Mouse (Mus musculus) kidney, embryonic 14.5 days (tissue): Measurements from ENCODE around the gene Slf2. TPM values are rescaled to one million over a fixed set of nuclear protein-coding genes. Genes with fewer than 3 reads are reported as not detected.

Source experiments
- ATAC-seq: fragments of 200-750 bp; cut with Nextera tagmentation; 2 replicates; pipeline ENCODE4 v1.8.0; 2017; ENCODE audit warnings: moderate number of reproducible peaks, mild to moderate bottlenecking, moderate TSS enrichment, moderate library complexity; ENCODE audit not compliant: low FRiP score, low TSS enrichment
- H3K27ac ChIP-seq: fragments of 300-500 bp; sonication (generic); 2 replicates; pipeline ENCODE4 v1.5.1; 2014; ENCODE audit warnings: low read depth, mild to moderate bottlenecking, low read length, moderate library complexity, mixed read lengths
- H3K27me3 ChIP-seq: fragments of 300-500 bp; sonication (generic); 2 replicates; pipeline ENCODE4 v1.6.1; 2014; ENCODE audit warnings: mild to moderate bottlenecking, low read length; ENCODE audit not compliant: control insufficient read depth, insufficient read depth
- H3K36me3 ChIP-seq: fragments of 300-500 bp; sonication (generic); 2 replicates; pipeline ENCODE4 v1.6.1; 2014; ENCODE audit warnings: low read length, mixed read lengths; ENCODE audit not compliant: control insufficient read depth, insufficient read depth
- H3K4me1 ChIP-seq: fragments of 300-500 bp; sonication (generic); 2 replicates; pipeline ENCODE4 v1.6.1; 2014; ENCODE audit warnings: low read length, mixed read lengths; ENCODE audit not compliant: control insufficient read depth, insufficient read depth
- H3K4me2 ChIP-seq: fragments of 300-500 bp; sonication (generic); replicated peaks from 2 replicates; pipeline ENCODE4 v1.6.1; 2014; ENCODE audit warnings: low read depth, mild to moderate bottlenecking, low read length
- H3K4me3 ChIP-seq: fragments of 300-500 bp; sonication (generic); 2 replicates; pipeline ENCODE4 v1.5.1; 2014; ENCODE audit warnings: mild to moderate bottlenecking, low read length
- H3K9ac ChIP-seq: fragments of 300-500 bp; sonication (generic); 2 replicates; pipeline ENCODE4 v1.6.1; 2014; ENCODE audit warnings: low read depth, mild to moderate bottlenecking, low read length, moderate library complexity
- H3K9me3 ChIP-seq: fragments of 300-500 bp; sonication (generic); 2 replicates; pipeline ENCODE4 v1.6.1; 2016; ENCODE audit warnings: low read length; ENCODE audit not compliant: control insufficient read depth
- WGBS: fragments of 180-500 bp; shearing (Covaris S2); extraction: QIAGEN DNeasy Blood & Tissue Kit; methylation state at CpG from one replicate; pipeline ENCODE4 v1.1.7; 2014; 5-methylcytosine and 5-hydroxymethylcytosine counted together
- polyA plus RNA-seq: library from polyadenylated mRNA; unstranded; fragments of >200 nt; fragmentation: Nextera tagmentation; extraction: Ambion mirVana; gene quantifications from 2 replicates; pipeline ENCODE4 v1.2.1, GENCODE M21; 2014

The Slf2 gene
- polyA plus RNA-seq, result 35.6 and 60.0 TPM in 2 replicates

GRCm38 (mm10) chr19:44930744-44931453, at the start of gene Slf2:
Gene Slf2, plus strand, starts transcription at chr19:44931151.
- H3K9me3 ChIP-seq, result no peaks in the 10 kb centered on the region
- peaks cover 17% of the 10 kb centered on the region for H3K4me1 ChIP-seq
- under 1% methylated on average over 55 of the region's 55 CpGs for WGBS
- peak within 1 kb of the TSS; percentile 92 for H3K27ac ChIP-seq
- H3K36me3 ChIP-seq, result peaks cover 17% of the 10 kb centered on the region
- H3K4me3 ChIP-seq, result peak within 1 kb of the TSS; percentile 91
- no peaks in the 10 kb centered on the region for H3K27me3 ChIP-seq
- peak; percentile 97 for ATAC-seq
- H3K4me2 ChIP-seq, result peak within 1 kb of the TSS; percentile 74
- H3K9ac ChIP-seq, result peak within 1 kb of the TSS; percentile 87

GRCm38 (mm10) chr19:44882552-44883024, 48.4 kb upstream of the Slf2 start:
- WGBS, result 2% methylated on average over 31 of the region's 31 CpGs
- H3K9me3 ChIP-seq, result no peaks in the 10 kb centered on the region
- H3K27ac ChIP-seq, result no peak overlapping the region
- H3K4me1 ChIP-seq, result peaks cover 17% of the 10 kb centered on the region; the same call in 1 of the 2 replicates
- H3K9ac ChIP-seq, result peak overlapping the region; percentile 58
- no peaks in the 10 kb centered on the region for H3K36me3 ChIP-seq
- H3K4me3 ChIP-seq, result peak overlapping the region; percentile 29
- peak overlapping the region; percentile 62 for H3K4me2 ChIP-seq
- peak; percentile 47 for ATAC-seq
- H3K27me3 ChIP-seq, result peaks cover 5% of the 10 kb centered on the region; the same call in 1 of the 2 replicates

- no peak overlapping the region for H3K27ac ChIP-seq
- H3K4me1 ChIP-seq, result peaks cover 17% of the 10 kb centered on the region
- H3K4me3 ChIP-seq, result no peak overlapping the region
- ATAC-seq, result peak; percentile 59; the same call in 1 of the 2 replicates
- peaks cover 5% of the 10 kb centered on the region; the same call in 1 of the 2 replicates for H3K27me3 ChIP-seq
- 13% methylated on average over 3 of the region's 3 CpGs for WGBS
- no peaks in the 10 kb centered on the region for H3K9me3 ChIP-seq
- H3K9ac ChIP-seq, result no peak overlapping the region
- no peaks in the 10 kb centered on the region for H3K36me3 ChIP-seq
- H3K4me2 ChIP-seq, result no peak overlapping the region
Observed at GRCm38 (mm10) chr19:44884331-44884730, 46.6 kb upstream of the Slf2 start.

GRCm38 (mm10) chr19:44886475-44886874, 44.5 kb upstream of the Slf2 start:
- Histone ChIP-seq H3K4me1 (peaks cover 30% of the 10 kb centered on the region), H3K27me3 (peaks cover 5% of the 10 kb centered on the region; the same call in 1 of the 2 replicates), H3K9ac (no peak overlapping the region), H3K27ac (no peak overlapping the region), H3K36me3 (no peaks in the 10 kb centered on the region), H3K9me3 (no peaks in the 10 kb centered on the region), H3K4me2 (no peak overlapping the region), H3K4me3 (no peak overlapping the region)
- 25% methylated on average over 3 of the region's 3 CpGs for WGBS
- ATAC-seq, result no peak

GRCm38 (mm10) chr19:44887679-44888235, 43.2 kb upstream of the Slf2 start:
- H3K4me1 ChIP-seq, result peaks cover 32% of the 10 kb centered on the region
- no peak for ATAC-seq
- H3K36me3 ChIP-seq, result no peaks in the 10 kb centered on the region
- no peak overlapping the region for H3K4me3 ChIP-seq
- H3K27me3 ChIP-seq, result peaks cover 5% of the 10 kb centered on the region; the same call in 1 of the 2 replicates
- no peak overlapping the region for H3K27ac ChIP-seq
- no peak overlapping the region for H3K4me2 ChIP-seq
- no peak overlapping the region for H3K9ac ChIP-seq
- WGBS, result 22% methylated on average over 7 of the region's 7 CpGs
- H3K9me3 ChIP-seq, result no peaks in the 10 kb centered on the region

GRCm38 (mm10) chr19:44889548-44889947, 41.4 kb upstream of the Slf2 start:
- peaks cover 5% of the 10 kb centered on the region; the same call in 1 of the 2 replicates for H3K27me3 ChIP-seq

GRCm38 (mm10) chr19:44891446-44891845, 39.5 kb upstream of the Slf2 start:
- no peak overlapping the region for H3K4me2 ChIP-seq
- WGBS, result 22% methylated on average over 15 of the region's 15 CpGs
- H3K4me1 ChIP-seq, result peaks cover 31% of the 10 kb centered on the region
- no peak overlapping the region for H3K9ac ChIP-seq
- H3K36me3 ChIP-seq, result no peaks in the 10 kb centered on the region
- H3K27ac ChIP-seq, result peak overlapping the region; percentile 91
- peaks cover 5% of the 10 kb centered on the region; the same call in 1 of the 2 replicates for H3K27me3 ChIP-seq
- H3K9me3 ChIP-seq, result no peaks in the 10 kb centered on the region
- no peak overlapping the region for H3K4me3 ChIP-seq
- no peak for ATAC-seq

More at GRCm38 (mm10) chr19:44889548-44889947, 41.4 kb upstream of the Slf2 start:
- 23% methylated on average over 6 of the region's 6 CpGs for WGBS
- no peak overlapping the region for H3K27ac ChIP-seq
- no peak overlapping the region for H3K9ac ChIP-seq
- no peak for ATAC-seq
- no peaks in the 10 kb centered on the region for H3K36me3 ChIP-seq
- no peaks in the 10 kb centered on the region for H3K9me3 ChIP-seq
- H3K4me3 ChIP-seq, result no peak overlapping the region
- peaks cover 32% of the 10 kb centered on the region for H3K4me1 ChIP-seq
- H3K4me2 ChIP-seq, result no peak overlapping the region

- H3K4me2 ChIP-seq, result no peak overlapping the region; the same call in 1 of the 2 replicates
- H3K27ac ChIP-seq, result peak overlapping the region; percentile 91
Observed at GRCm38 (mm10) chr19:44893231-44893871, 37.6 kb upstream of the Slf2 start.

More at GRCm38 (mm10) chr19:44893231-44893871, 37.6 kb upstream of the Slf2 start:
- 21% methylated on average over 19 of the region's 19 CpGs for WGBS
- ATAC-seq, result peak; percentile 81
- Histone ChIP-seq H3K9me3 (no peaks in the 10 kb centered on the region), H3K4me3 (no peak overlapping the region), H3K36me3 (no peaks in the 10 kb centered on the region), H3K27me3 (no peaks in the 10 kb centered on the region; the same call in 1 of the 2 replicates), H3K9ac (0 out of 2 replicates have a peak overlapping the region, but pooled peaks have one; percentile 14), H3K4me1 (peaks cover 24% of the 10 kb centered on the region)
